Mouse (Mus musculus) forelimb bud, embryonic 11.5 days (tissue): ENCODE measurements around the gene Pirb.
A peak's percentile ranks its signal among the peaks of the same experiment; 100 is the strongest.

ENCODE experiments used
- DNase-seq: peaks from one replicate; pipeline ENCODE4 v3.0.0-alpha.2; 2012; ENCODE audit warnings: low read depth, low spot score

The Pirb gene

DNA sequence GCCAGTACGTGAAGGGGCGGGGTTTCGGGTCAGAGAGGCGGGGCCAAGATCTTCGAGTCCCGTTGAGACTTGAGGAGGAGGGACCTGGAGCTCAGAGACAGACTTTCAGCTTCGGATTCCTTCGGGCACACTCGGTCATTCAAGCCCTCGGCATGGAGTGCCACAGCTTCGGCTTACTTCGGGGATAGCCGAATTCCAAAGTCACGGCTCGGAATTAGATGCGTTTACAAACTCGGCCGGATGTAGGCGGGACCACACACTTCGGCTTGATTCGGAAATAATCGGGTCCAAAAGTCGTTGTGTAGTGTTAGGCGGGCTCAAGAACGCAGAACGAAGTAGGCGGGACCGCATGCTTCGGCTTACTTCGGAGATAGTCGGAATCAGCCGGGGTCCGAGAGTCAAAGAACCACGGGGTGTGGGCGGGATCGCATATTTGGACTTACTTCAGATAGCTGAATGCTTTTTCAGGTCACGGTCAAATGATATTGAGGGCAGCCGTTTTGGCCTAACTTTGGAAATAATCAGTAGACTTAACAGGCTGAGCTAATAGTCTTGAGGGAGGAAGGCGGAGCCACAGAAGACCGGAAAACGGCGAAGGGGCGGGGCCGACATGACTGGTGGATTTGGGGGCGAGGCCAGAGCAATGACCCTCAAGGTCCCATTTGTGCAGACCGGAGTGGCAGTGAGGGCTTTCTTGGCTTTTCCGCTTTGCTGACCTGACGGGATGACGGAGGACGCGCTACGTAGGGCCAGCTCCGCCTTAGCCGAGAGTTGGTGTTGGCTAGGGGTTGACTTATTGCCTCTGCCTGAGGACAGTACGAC is 27.0 kb downstream of the Pirb start, which contains the start of gene Mboat7:
Mboat7 (minus strand) TSS at position 537 of the 822 bp plus-strand sequence.
- DNase-seq = peak; percentile 96

DNA sequence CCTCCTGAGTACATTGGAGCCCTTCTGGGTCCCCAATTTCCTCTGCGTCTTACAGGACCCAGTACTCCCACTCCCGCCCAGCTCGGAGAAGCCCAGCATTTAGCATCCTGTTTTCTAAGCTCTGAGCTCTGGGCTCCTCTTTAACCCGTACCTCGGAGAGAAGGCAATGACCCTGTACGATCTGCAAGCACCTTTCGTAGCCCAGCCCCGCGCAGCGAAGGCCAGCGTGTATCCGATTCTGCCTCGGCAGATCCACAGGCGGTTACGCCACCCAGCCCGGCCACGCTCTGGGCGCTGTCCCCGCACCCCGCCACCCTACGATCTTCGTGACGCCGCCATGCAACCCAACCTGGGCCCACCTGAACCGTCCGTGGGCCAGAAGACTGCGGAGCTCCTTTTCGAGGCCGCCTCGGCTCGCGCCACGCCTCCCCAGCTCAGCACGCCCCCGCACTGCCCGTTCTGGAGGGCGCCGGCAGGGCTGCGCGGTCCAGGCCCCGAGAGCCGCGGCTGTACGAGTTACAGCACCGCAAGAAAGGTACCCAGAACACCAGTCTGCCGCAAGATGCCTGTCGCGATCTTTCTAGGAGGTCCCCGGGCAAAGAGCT is 27.7 kb downstream of the Pirb start, which contains the start of gene Tsen34:
Tsen34 (plus strand) TSS at position 482 of the 605 bp plus-strand sequence.
- DNase-seq = no peak

DNA sequence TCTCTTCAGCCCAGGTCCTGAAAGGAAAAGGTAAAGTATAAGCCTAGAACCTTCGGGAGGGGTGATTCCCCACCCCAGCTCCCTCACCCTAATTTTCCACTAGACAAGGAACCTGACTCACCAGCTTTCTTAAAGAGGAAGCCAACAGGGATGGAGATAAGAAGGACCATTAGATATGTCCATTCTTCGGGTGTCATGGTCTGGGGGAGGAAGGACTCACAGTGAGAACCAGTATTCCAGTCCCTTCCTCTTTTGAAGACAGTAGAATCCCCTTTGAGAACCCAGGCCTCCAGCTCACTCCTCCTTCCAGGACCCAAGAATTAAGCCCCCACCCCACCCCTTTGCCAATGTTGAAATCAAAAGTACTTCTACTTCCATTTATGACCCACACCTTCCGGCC is 28.3 kb downstream of the Pirb start:
- DNase-seq = no peak

DNA sequence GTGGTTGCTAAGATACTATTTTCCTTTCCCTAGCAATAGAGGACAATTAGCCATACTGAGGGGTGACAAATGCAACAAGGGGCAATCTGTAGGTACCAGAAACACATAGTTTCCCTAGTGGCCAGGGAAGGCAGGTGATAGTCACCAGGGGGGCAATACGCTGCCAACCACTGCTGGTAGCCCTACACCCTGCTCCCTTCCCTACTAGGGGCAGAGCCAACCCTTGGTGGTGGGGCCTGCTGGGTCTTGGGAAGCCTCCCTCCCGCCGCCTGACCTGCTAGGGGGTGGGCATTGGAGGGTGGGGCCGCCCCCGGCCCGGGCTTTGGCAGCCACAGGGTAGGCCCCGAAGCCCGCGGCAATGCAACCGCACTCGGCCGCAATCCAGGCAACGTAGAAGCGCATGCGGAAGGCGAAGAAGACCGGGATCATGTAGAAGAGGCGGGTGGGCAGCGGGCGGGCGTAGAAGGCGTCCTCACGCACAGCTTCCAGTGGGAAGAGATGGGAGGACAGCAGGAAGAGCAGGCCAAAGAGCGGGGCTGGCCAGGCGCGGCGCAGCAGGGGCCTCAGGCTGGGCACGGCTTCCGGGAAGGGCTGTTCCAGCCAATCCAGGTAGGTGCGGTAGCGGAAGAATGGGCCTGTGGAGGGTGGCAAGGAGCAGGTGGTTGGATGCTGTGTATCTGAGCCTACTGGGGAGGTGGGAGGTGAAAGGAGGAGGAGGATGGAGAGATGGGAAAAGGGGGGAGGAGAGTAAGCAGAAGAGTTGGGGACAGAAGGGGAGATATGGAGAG is 34.6 kb downstream of the Pirb start:
- DNase-seq = no peak

DNA sequence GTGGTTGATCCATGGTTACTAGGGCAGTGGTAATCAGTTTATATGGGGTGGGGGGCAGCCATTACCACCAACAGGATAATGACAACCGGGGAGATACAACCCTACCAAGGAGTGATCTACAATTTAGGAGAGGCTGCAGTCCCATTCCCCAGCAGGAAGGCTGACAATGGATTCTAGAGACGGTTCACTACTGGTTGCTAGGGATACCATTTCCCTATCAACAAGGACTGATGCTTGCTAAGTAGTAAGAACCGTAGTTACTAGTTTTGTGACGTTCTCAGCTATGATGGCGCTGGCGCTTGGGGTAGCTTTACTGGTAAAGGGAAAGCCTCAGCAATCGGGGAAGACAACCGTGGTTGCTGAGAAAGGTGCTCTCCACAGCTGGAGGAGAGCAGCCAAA is 35.5 kb downstream of the Pirb start:
- no peak for DNase-seq

DNA sequence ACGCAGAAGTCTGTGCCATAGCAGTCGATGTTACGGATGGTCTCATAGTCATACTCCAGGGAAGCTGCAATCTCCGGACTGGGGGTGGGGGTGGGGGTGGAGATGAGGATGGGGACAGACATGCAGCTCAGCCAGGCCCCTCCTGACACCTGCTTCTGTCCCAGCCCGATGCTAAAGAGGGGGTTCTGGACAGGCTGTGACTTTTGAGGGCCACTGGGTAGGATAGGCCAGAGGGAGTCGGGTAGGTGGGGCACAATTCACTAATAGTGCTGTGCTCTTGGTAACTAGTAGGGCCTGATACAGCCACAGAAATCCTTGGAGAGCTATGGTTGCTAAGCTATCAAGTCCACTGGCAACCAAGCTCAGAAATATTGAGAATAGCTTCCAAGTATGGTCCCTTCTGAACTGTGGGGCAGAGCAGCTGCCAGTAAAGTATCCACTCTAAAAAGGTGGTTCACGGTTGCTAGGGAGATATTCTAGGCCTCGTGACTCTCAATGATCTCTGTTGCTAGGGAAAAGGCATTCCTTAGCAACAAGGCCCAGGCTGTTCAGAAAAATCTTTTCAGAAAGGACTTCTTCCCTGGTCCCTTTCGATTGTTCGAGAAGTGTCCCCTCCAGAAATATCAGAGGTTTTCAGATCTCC is 36.2 kb downstream of the Pirb start:
- DNase-seq = no peak

DNA sequence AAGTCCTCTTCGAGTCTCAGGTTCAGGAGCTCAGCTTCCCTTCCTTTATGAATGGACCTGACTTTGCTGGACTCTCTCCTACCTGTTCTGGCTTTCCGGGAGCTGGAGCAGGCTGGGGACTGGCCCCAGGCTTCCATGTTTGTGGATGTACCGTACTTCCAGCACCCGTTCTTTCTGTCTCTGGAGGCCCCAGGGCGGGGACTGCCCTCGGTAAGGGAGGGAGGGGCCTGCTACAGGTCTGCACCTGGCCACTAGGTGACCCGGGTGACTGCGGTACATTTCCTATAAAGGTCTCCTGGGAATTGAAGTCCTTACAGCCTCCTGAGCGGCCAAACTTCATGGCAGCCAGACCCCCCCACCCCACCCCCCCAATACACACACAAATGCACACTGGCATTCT is 42.8 kb downstream of the Pirb start, which contains the start of gene Tmc4:
Tmc4 (minus strand) TSS at position 212 of the 400 bp plus-strand sequence.
- DNase-seq = no peak

DNA sequence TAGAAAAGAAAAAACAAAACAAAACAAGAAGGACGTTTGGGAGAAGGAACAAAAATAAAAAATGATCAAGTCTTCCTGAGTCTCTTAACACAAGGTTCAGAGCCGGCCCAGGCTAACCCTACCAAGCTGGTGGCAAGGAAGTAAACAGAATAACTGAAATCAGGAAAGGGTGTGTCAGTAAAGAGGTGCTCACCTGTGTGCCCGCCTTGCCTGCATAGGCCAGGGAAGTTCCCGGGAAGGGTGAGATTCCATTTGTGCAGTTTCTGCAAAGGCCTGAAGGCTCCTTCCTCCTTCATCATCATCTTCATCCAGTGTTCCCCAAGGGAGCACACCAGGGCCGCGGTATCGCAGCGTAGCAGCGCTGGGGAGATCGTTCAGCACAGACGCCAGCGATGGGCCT is 43.8 kb downstream of the Pirb start:
- no peak for DNase-seq

DNA sequence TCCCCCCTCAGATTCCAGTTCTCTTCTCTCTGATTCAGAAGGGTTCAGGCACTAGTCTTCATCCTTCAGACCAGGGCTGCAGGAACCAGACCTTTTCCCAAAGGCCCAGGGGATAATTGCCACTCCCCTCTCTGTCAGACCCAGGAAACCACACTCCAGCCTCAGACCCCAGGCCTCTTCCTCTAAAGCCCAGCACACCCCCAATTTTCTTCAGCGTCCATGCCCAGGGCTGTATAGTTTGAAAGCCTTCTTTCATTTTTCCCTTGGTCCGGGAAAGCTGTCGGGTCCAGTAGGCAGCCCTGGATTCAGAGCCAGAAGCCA is 45.0 kb downstream of the Pirb start:
- no peak for DNase-seq

DNA sequence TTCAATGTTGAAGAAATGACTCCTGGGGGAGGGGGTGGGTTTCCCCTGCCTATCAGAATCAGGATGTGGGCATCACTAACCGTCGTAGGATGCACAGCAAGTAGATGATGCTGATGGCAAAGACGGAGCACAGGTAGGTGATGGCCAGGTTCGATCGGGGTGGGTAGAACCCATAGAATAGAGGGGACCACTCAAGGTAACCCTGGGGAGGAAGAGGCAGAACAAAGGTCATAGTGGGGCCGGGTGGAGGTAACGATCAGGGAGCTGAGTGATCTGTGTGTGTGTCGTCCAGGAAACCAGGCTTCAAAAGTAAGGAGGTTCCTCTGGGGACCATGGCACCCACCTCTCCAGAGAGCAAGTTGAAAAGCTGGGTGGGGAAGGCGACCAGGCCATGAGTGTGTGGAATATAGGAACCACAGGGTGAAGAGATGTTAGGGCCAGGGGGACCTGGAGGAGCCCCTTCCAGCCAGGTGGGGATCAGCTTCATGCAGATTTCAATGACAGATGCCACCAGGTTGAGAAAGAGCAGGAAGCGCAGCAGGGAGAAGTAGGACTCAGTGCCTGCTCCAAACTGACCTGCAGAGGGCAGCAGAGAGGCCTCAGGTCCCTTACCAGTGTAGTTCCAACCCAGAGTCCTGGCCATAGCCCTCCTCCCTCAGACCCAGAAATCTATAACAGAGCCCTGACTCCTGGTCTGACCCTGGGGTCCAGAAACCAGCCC is 45.5 kb downstream of the Pirb start:
- DNase-seq = peak; percentile 85

DNA sequence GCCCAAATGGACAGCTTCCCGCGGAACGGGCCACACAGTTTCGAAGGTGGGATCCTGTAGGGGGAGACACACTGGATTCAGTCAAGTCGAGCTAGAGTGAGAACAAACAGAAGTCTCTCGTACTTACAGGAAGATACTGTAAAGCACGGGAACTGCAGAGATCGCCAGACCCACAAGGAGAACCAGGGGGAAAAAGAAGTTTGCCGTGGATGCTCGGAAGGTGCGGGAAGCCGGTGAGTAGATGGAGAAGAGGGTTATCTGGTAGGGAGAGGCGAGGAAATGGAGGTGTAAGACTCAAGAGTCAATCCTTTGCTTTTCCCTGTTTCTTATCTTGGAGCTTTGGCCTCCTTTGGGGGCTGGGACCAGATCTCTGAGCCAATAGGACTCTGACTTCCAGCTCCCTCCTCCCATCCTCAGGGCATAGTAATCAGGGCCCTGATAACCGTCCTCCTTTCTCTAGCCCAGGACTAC is 53.2 kb downstream of the Pirb start:
- DNase-seq = no peak

DNA sequence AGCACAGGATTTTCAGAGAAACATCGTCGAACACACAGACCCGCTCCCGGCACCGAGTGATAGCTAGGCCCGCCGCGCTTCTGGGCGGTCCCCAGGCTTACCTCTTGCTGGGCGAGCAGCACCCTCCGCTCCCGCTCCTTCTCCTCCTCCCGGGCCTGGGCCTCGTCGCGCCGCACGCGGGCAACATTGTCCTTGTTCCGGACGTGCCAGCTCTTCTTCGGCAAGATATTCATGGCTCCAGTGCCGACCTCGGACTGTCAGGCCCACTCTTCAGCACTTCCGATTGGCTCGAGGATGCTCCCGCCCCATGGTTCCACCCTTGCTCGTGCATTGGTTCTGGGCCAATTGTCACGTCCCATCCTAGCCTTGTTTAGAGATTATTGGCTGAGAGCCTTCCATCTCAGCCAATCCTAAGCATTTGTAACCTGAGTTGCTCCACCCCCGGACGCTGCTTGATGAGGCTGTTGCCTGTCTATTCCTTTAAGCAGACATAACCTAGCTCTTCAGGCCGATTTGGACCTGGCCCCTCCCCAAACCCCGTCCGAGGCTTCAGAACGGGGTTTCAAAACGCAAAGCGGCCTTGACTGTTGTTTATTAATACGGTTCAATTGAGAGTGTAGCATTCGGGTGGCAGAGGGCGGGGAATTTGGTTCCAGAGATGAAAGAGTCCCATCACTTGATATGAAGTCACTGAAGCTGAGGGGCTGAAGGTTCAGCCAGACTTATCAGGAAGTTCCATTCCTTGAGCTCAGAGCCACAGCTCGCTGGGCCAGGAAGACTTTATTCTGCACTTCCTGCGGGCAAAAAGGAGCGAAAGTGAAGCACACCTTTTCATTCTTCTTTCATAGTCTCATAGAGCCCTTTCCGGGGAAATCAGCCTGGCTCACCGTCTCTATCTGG is 54.7 kb downstream of the Pirb start, which contains the start of gene Leng1:
Leng1 (minus strand) TSS at position 626 of the 900 bp plus-strand sequence.
- DNase-seq = peak; percentile 96

DNA sequence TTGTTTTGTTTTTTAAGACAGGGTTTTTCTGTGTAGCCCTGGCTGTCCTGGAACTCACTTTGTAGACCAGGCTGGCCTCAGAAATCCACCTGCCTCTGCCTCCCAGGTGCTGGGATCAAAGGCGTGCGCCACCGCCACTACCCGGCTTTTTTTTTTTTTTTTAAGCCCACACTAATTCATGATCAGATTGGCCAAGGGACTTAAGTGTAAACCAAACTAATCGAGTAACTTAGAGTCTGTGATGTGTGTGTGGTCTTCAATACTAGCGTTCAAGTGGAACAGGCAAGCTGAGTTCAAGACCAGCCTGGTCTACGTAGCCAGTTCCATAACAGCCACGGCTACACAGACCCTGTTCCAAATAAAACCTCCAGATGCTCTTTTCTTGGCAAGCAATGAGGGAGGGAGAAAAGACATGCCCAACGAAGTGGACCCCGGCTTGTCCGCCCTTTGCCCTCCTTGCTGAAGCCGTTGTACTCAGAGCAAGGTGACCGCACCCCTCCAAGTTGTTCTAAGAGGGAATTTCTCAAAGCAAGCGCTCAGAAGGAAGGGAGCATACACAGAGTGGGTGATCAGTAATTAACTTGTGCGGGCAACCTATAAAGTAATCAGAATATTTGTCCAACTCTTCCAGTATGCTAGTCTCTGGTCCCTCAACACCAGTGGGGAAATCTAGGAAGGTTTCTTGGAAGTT is 55.5 kb downstream of the Pirb start:
- no peak for DNase-seq
